25 mouse cellular contexts compared by ENCODE assay signal in the genomic region with DNA sequence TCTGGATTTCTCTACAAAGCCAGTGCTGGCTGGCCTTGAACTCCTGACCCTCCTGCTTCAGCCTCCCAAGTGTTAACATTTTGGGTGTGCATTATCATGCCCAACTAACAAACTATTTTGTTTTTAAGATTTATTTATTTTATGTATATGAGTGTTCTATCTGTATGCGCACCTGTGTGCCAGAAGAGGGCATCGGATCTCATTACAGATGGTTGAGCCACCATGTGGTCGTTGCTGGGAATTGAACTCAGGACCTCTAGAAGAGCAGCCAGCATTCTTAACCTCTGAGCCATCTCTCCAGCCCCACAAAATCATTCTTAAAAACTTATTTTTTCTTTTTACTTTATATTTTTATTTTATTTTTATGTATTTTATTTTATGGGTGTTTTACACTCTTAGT.
DNase-seq lines count a peak whose midpoint lies in the region; ATAC-seq and TF ChIP-seq lines count a peak whose summit lies in the region.
"Had no signal": no experiment of that assay in that cellular context is flagged by ENCODE, and none has a peak within 500 bp of the region (broad histone marks: within the 10 kb centered on the region; RNA-seq: fewer than 3 reads in every experiment).

No protein-coding gene starts in this region.

- DNase-seq in lung, postnatal 0 days (ENCODE audit: low spot score): no peak
- no peak for DNase-seq in lung, postnatal 4 days
- DNase-seq in induced T-regulatory cell, adult 2 months (ENCODE audit: low read depth): peak; percentile 1
- no peak for DNase-seq in cerebellum, adult 11-12 months
- DNase-seq in liver, postnatal 0 days: no peak
- DNase-seq: adrenal gland, adult 2 months; cerebellum, adult 18-20 months; cerebellum, postnatal 14 days; gastrocnemius, adult 2 months; kidney, adult 9 months; kidney, postnatal 36 days; liver; retina, postnatal 1 day; right cerebral cortex, postnatal 25 days; spleen, adult 18-20 months had no signal

- H3K9ac ChIP-seq in intestine, postnatal 0 days (ENCODE audit: low read depth, low read length): no peak overlapping the region
- H3K9ac ChIP-seq in intestine, embryonic 16.5 days (ENCODE audit: low read depth, low read length): no peak overlapping the region
- H3K9ac ChIP-seq in lung, postnatal 0 days (replicated peaks; ENCODE audit: low read depth): no peak overlapping the region
- H3K9ac ChIP-seq in liver, postnatal 0 days (replicated peaks): no peak overlapping the region
- H3K9ac ChIP-seq: heart, embryonic 15.5 days; midbrain, embryonic 13.5 days; neural tube, embryonic 12.5 days had no signal

- H3K4me3 ChIP-seq in intestine, postnatal 0 days (ENCODE audit: low read depth, low read length): no peak overlapping the region
- no peak overlapping the region for H3K4me3 ChIP-seq in intestine, embryonic 16.5 days (ENCODE audit: low read length)
- no peak overlapping the region for H3K4me3 ChIP-seq in lung, postnatal 0 days (ENCODE audit: low read depth, low read length)
- H3K4me3 ChIP-seq in E14TG2a.4 (replicated peaks; ENCODE audit: low read length): no peak overlapping the region
- no peak overlapping the region for H3K4me3 ChIP-seq in liver, postnatal 0 days (ENCODE audit: low read depth, low read length)
- H3K4me3 ChIP-seq: forebrain, embryonic 10.5 days; gastrocnemius, adult 2 months; heart, embryonic 15.5 days; hindbrain, embryonic 10.5 days; limb, embryonic 10.5 days; megakaryocyte, embryonic 14.5 days; midbrain, embryonic 13.5 days; neural tube, embryonic 12.5 days had no signal

- no peaks in the 10 kb centered on the region for H3K4me1 ChIP-seq in intestine, postnatal 0 days (replicated peaks; ENCODE audit: control insufficient read depth, insufficient read depth, low read length)
- no peaks in the 10 kb centered on the region for H3K4me1 ChIP-seq in intestine, embryonic 16.5 days (ENCODE audit: control insufficient read depth, insufficient read depth, low read length)
- no peaks in the 10 kb centered on the region for H3K4me1 ChIP-seq in lung, postnatal 0 days (ENCODE audit: insufficient read depth, low read depth, low read length)
- peaks cover under 1% of the 10 kb centered on the region for H3K4me1 ChIP-seq in E14TG2a.4 (replicated peaks; ENCODE audit: low read depth, low read length)
- H3K4me1 ChIP-seq in liver, postnatal 0 days (ENCODE audit: insufficient read depth): no peaks in the 10 kb centered on the region
- H3K4me1 ChIP-seq: limb, embryonic 10.5 days; megakaryocyte, embryonic 14.5 days; midbrain, embryonic 13.5 days; neural tube, embryonic 12.5 days had no signal

- no peaks in the 10 kb centered on the region for H3K36me3 ChIP-seq in intestine, postnatal 0 days (ENCODE audit: control insufficient read depth, insufficient read depth)
- no peaks in the 10 kb centered on the region for H3K36me3 ChIP-seq in intestine, embryonic 16.5 days (ENCODE audit: control insufficient read depth, insufficient read depth, low read length)
- no peaks in the 10 kb centered on the region for H3K36me3 ChIP-seq in lung, postnatal 0 days (ENCODE audit: insufficient read depth, low read length)
- no peaks in the 10 kb centered on the region for H3K36me3 ChIP-seq in E14TG2a.4 (ENCODE audit: insufficient read depth, low read length)
- no peaks in the 10 kb centered on the region for H3K36me3 ChIP-seq in liver, postnatal 0 days (replicated peaks; ENCODE audit: insufficient read depth, low read length)
- H3K36me3 ChIP-seq: forebrain, embryonic 10.5 days; heart, embryonic 15.5 days; hindbrain, embryonic 10.5 days; limb, embryonic 10.5 days; midbrain, embryonic 13.5 days; neural tube, embryonic 12.5 days had no signal

- H3K4me2 ChIP-seq in intestine, postnatal 0 days (replicated peaks; ENCODE audit: low read depth): no peak overlapping the region
- no peak overlapping the region for H3K4me2 ChIP-seq in intestine, embryonic 16.5 days (ENCODE audit: low read depth, low read length)
- H3K4me2 ChIP-seq in lung, postnatal 0 days (replicated peaks; ENCODE audit: low read depth, low read length): no peak overlapping the region
- no peak overlapping the region for H3K4me2 ChIP-seq in liver, postnatal 0 days (ENCODE audit: low read depth, low read length)
- H3K4me2 ChIP-seq: heart, embryonic 15.5 days; midbrain, embryonic 13.5 days; neural tube, embryonic 12.5 days had no signal

- TF ChIP-seq CTCF in intestine, postnatal 0 days (IDR thresholded peaks at IDR 0.05; ENCODE audit: low read depth): peak; percentile 21; the same call in 1 of the 2 replicates
- TF ChIP-seq CTCF in lung, postnatal 0 days (IDR thresholded peaks at IDR 0.05): peak; percentile 14; the same call in 1 of the 2 replicates
- peak; percentile 21 for TF ChIP-seq CTCF in E14TG2a.4 (conservative IDR thresholded peaks at IDR 0.05; ENCODE audit: low read length)
- no peak for TF ChIP-seq CTCF in liver, postnatal 0 days (IDR thresholded peaks at IDR 0.05; ENCODE audit: low read depth)

- no peaks in the 10 kb centered on the region for H3K9me3 ChIP-seq in intestine, postnatal 0 days (ENCODE audit: control insufficient read depth)
- H3K9me3 ChIP-seq in intestine, embryonic 16.5 days (ENCODE audit: control insufficient read depth, low read length): no peaks in the 10 kb centered on the region
- no peaks in the 10 kb centered on the region for H3K9me3 ChIP-seq in lung, postnatal 0 days (ENCODE audit: low read length)
- H3K9me3 ChIP-seq in E14TG2a.4 (ENCODE audit: low read length): peaks cover 11% of the 10 kb centered on the region
- H3K9me3 ChIP-seq in liver, postnatal 0 days (ENCODE audit: low read length): no peaks in the 10 kb centered on the region; the same call in 1 of the 2 replicates
- H3K9me3 ChIP-seq: heart, embryonic 15.5 days; limb, embryonic 10.5 days; neural tube, embryonic 12.5 days had no signal

- no peak overlapping the region for H3K27ac ChIP-seq in intestine, postnatal 0 days (ENCODE audit: low read depth, low read length)
- no peak overlapping the region for H3K27ac ChIP-seq in intestine, embryonic 16.5 days (ENCODE audit: low read length)
- H3K27ac ChIP-seq in lung, postnatal 0 days (ENCODE audit: low read length): no peak overlapping the region
- H3K27ac ChIP-seq in liver, postnatal 0 days (ENCODE audit: low read depth): no peak overlapping the region
- H3K27ac ChIP-seq: forebrain, embryonic 10.5 days; gastrocnemius, adult 2 months; heart, embryonic 15.5 days; hindbrain, embryonic 10.5 days; limb, embryonic 10.5 days; midbrain, embryonic 13.5 days; neural tube, embryonic 12.5 days had no signal

- no peak for TF ChIP-seq EP300 in lung, postnatal 0 days (IDR thresholded peaks at IDR 0.05)
- no peak for TF ChIP-seq EP300 in liver, postnatal 0 days (IDR thresholded peaks at IDR 0.05; ENCODE audit: low read depth)

- 93% methylated on average over 3 of the region's 3 CpGs for WGBS in intestine, postnatal 0 days
- WGBS in intestine, embryonic 16.5 days: 95% methylated on average over 3 of the region's 3 CpGs
- 87% methylated on average over 3 of the region's 3 CpGs for WGBS in lung, postnatal 0 days
- 90% methylated on average over 3 of the region's 3 CpGs for WGBS in liver, postnatal 0 days (ENCODE audit: insufficient replicate concordance)

- H3K27me3 ChIP-seq in intestine, postnatal 0 days (replicated peaks; ENCODE audit: control insufficient read depth, insufficient read depth, low read length): no peaks in the 10 kb centered on the region
- no peaks in the 10 kb centered on the region for H3K27me3 ChIP-seq in intestine, embryonic 16.5 days (replicated peaks; ENCODE audit: control insufficient read depth, insufficient read depth, low read length)
- H3K27me3 ChIP-seq in lung, postnatal 0 days (replicated peaks; ENCODE audit: insufficient read depth, low read length): no peaks in the 10 kb centered on the region
- no peaks in the 10 kb centered on the region for H3K27me3 ChIP-seq in E14TG2a.4 (ENCODE audit: insufficient read depth, low read length)
- H3K27me3 ChIP-seq in liver, postnatal 0 days (ENCODE audit: insufficient read depth, low read length): no peaks in the 10 kb centered on the region
- H3K27me3 ChIP-seq: heart, embryonic 15.5 days; megakaryocyte, embryonic 14.5 days; midbrain, embryonic 13.5 days; neural tube, embryonic 12.5 days had no signal

- ATAC-seq in intestine, postnatal 0 days: no peak
- no peak for ATAC-seq in intestine, embryonic 16.5 days
- ATAC-seq in lung, postnatal 0 days: no peak
- ATAC-seq in liver, postnatal 0 days: no peak
- ATAC-seq: midbrain, embryonic 13.5 days had no signal
